Mouse (Mus musculus) olfactory bulb, adult 2 months (tissue): ENCODE results near the gene Rnaset2b. TPM values are rescaled to one million over a fixed set of nuclear protein-coding genes. Genes with fewer than 3 reads are reported as not detected.
"Not testable (repeated sequence)": the region's sequence is repeated elsewhere in the genome, so short reads cannot be mapped to it uniquely, and the experiment has no call there.

ENCODE experiments used
- H3K27ac ChIP-seq: fragments of 200-500 bp; 2 replicates; pipeline ENCODE4 v1.5.1; 2012; ENCODE audit warnings: low read depth, low read length; ENCODE audit not compliant: insufficient read depth
- H3K4me1 ChIP-seq: fragments of 200-500 bp; 2 replicates; pipeline ENCODE4 v1.6.1; 2012; ENCODE audit warnings: low read length; ENCODE audit not compliant: control insufficient read depth, insufficient read depth
- H3K4me3 ChIP-seq: fragments of 200-500 bp; 2 replicates; pipeline ENCODE4 v1.5.1; 2012; ENCODE audit warnings: mild to moderate bottlenecking, low read depth, low read length, moderate library complexity; ENCODE audit not compliant: insufficient read depth
- WGBS: fragments of 180-500 bp; shearing (Covaris S2); methylation state at CpG from one replicate; pipeline ENCODE4 v1.1.7; 2018; 5-methylcytosine and 5-hydroxymethylcytosine counted together
- polyA plus RNA-seq: library from polyadenylated mRNA; stranded (reverse); fragments of >200 nt; gene quantifications from 2 replicates; pipeline ENCODE4 v1.2.4, GENCODE M21; 2012; ENCODE audit warnings: low replicate concordance; ENCODE audit not compliant: missing spikeins, insufficient read depth, insufficient read length

Gene Rnaset2b
- polyA plus RNA-seq, 1 experiment: not detected

DNA sequence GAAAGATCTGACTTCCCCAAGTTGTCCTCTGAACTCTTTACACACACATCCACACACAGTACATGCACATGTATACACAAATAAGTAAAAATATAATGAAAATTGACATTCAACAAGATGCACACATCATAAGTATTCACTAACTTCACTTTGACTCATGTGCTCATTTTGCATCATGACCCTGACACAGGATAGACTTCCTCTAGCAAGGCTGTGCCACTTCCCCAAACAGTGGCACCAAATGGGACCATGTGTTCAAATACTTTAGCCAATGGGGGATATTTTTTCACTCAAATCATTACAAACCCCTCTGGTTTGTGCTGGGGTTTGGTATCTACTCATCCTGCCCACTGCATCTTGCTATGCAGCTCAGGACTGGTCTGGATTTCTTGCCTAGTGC is 38.5 kb downstream of the Rnaset2b start:
- not testable (repeated sequence) for H3K27ac ChIP-seq, H3K4me3 ChIP-seq, H3K4me1 ChIP-seq

DNA sequence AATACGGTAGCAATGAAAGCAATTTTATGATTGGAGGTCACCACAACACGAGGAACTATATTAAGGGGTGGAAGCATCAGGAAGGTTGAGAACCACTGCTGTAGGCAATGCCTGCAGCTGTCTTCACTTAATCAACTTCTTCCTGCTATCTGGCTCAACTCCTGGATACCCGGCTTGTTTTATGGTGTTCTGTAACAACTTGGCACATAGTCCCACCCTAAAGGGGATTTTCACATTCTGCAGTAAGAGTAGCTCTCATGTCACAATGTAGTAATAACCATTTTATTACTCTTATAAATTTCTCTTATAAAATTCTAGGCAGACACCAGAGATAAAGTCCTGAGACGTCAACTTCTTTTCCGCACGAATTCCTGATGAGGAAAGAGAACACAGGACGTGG is 39.0 kb downstream of the Rnaset2b start:
- H3K4me1 ChIP-seq, H3K4me3 ChIP-seq, H3K27ac ChIP-seq: not testable (repeated sequence)
- WGBS: no CpG with 5 or more reads among the region's 7 CpGs

DNA sequence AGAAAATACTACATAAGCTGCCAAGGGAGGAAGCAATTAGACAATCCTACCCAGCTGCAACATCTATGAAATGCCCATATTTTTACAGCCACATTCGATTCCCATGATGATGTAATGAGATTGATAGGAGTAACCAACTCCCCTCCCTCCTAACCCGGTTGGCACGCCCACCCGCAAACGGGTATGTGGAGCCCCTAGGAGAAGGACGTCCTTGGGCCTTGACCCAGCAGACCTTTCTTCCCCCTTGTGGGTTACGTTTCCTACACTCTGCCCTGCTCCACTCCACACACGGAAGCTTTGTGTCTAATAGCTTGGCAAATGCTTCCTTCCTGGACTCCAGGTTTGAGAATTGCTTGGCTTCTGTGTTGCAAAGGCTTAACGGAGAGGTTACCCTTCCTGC is 39.5 kb downstream of the Rnaset2b start:
- H3K4me1 ChIP-seq, H3K4me3 ChIP-seq, H3K27ac ChIP-seq: not testable (repeated sequence)
- 74% methylated on average over 4 of the region's 9 CpGs for WGBS

DNA sequence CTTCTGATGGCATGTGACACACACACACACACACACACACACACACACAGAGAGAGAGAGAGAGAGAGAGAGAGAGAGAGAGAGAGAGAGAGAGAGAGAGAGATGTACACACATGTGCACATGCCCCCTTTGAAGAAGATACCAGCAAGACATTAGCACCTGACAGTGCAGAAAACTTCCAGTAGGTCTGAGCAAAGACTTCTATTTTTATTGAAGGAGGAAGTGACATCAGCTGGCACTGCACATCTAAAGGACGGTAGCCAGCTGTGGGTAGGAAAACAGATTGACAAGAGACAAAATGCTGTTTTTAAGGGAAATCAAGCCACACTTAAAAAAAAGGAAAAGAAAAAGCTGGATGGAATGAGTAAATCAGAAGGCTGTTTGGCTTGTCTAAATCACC is 43.8 kb downstream of the Rnaset2b start:
- H3K4me1 ChIP-seq, H3K4me3 ChIP-seq, H3K27ac ChIP-seq: not testable (repeated sequence)
- WGBS: no CpG with 5 or more reads among the region's 1 CpGs

DNA sequence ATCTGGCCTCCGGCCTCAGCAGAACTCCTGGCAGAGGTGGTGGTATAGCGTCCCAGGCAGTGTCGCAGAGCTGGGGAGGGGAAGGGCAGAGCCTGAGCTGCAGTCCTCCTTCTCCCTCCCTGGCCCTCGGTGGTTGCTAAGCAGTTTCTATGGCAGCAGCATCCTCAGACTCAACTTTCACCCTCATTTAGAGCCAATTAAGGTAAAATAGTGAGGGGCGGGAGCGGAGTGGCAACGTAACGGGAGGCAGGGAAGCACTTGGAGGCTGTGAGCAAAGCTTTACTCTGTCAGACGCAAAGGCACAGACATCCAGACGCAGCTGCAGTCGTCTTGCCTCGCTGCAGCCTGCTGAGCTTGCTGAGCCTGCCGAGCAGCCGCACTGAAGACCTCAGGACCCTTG is 54.8 kb downstream of the Rnaset2b start, which contains the start of gene Gm1604a:
Gm1604a (plus strand) TSS at position 312 of the 400 bp plus-strand sequence.
- peak within 1 kb of the TSS; percentile 20; the same call in 1 of the 2 replicates for H3K4me3 ChIP-seq
- H3K4me1 ChIP-seq, H3K27ac ChIP-seq: not testable (repeated sequence)
- 0% methylated on average over 8 of the region's 14 CpGs for WGBS

DNA sequence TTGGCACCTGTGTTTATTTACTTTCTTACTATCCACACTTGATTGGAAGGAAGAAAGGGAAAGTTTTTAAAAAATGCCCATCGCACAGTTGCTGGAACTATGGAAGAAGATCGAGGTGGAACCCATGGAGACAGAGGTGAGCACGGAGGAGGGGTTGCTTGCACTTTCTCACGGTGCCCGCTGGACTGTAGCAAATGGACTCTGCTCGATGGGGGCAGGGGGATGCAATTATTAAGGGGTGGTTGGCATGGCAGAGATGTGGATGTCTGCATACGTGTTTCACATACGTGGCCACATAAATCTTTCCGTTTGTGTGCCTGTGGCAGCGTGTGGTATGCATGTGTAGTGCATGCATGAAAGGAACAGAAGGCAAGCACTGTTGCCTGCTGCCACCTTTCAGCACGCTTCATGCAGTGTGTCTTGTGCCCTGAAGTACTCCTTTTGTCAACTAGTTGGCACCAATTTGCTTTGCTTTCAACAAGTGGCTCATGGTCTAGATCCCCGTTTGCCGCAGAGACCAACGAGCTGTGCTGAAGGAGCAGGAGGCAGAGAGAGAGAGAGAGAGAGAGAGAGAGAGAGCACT is 55.4 kb downstream of the Rnaset2b start:
- not testable (repeated sequence) for H3K27ac ChIP-seq
- 12% methylated on average over 3 of the region's 14 CpGs for WGBS
- peak overlapping the region; percentile 20; the same call in 1 of the 2 replicates for H3K4me3 ChIP-seq

DNA sequence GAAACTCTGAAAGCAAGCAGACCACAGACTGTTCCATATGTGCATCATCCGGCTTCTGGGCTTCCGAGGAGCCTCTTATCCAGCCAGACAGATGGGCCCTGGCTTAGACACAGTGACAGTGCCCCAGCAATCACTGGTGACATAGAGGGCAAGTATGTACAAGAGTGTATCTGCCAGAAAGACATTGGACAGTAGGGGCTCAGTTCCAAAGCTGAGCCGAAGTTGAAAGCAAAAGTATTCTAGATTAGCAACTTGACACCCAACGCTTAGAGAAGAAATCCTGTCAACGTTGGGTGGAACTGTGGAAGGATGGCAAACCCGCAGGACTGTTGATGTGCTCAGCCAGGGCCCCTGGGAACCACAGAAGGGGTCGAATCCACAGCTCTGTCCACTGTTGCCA is 59.8 kb downstream of the Rnaset2b start:
- not testable (repeated sequence) for H3K4me1 ChIP-seq, H3K4me3 ChIP-seq, H3K27ac ChIP-seq
- WGBS: 82% methylated on average over 7 of the region's 7 CpGs

More for the DNA sequence above, 55.4 kb downstream of the Rnaset2b start:
- not testable (repeated sequence) for H3K4me1 ChIP-seq

DNA sequence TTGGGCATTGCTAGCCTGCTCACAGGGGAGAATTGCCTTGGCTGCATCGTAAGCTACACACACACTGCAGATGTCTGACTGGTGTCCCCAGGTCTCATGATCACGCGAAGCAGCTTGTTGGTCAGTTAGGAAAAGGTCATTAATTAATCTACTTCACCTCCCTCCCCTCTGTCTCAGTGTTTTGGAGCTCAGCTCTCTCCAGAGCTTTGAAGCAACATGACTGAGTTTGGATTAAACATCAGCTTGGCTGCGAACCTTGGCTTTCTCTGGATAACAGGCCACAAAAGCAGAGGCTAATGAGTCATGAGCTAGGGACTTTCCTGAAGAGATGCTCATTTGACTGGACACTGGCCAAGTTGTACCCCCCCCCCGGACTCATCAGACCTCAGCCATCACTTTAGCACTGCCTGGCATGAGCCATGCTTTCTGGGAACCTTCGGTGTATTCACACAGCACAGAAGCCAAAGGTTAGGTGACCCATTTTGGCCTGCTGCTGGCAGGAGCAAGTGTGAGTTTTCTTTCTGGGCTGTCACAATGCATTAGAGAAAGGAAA is 60.3 kb downstream of the Rnaset2b start:
- H3K4me1 ChIP-seq, H3K27ac ChIP-seq, H3K4me3 ChIP-seq: not testable (repeated sequence)
- 52% methylated on average over 3 of the region's 6 CpGs for WGBS

DNA sequence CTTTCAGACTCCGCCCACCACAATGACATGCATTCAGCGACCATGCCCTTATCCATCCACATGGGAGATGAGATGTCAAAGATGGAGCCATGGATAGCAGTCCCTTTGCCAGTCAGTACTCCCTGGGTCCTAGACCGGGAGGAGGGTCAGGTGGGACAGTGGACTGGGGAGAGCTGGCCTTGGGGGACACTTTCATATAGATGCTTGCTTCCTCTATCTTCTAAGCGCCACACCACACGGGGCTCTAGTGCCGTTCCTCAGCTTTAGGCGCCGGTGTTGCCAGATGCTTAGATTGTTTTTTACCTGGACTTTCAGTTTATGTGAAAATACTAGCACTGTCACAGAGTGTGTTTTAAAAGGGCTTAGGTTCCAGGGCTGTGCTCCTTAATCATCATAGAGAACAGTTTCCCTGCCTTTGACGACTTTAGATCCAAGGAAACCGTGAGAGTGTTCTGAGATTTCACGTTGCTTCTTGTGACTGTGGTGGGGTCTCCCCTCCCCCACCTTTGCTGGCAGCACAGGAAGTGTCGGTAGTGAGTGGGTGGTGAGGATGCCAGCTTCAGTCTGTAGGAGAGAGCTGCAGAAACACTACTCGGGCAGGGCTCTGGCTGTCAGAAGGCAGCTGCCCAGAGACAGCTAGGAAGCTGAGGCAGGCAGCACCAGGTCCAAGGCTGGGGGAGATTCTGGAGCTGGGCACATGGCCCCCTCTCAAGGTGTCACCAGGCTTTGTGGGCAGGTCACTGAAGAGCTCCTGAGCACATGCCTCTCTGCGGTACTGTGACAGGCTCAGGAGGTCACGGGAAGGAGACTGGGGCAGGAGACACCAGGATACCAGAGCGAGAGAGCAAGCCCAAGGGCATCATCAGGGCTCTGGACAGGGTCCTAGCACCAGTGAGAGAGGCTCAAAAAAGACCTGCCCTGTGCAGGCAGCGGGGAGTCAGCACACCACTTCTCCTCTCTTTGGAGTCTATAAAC is 63.0 kb downstream of the Rnaset2b start:
- H3K27ac ChIP-seq, H3K4me3 ChIP-seq: not testable (repeated sequence)
- 82% methylated on average over 3 of the region's 17 CpGs for WGBS

More for the DNA sequence above, 63.0 kb downstream of the Rnaset2b start:
- not testable (repeated sequence) for H3K4me1 ChIP-seq

Other genes starting within 250 kb of the Rnaset2b start
- 664 TPM in 1 of 2 replicates, not detected in the other for gene Ezr, start 187.8 kb upstream of the Rnaset2b start, polyA plus RNA-seq
- gene Rsph3b, start 22.0 kb upstream of the Rnaset2b start, polyA plus RNA-seq: not detected in 2 replicates
- gene Tagap1, start 9.5 kb upstream of the Rnaset2b start, polyA plus RNA-seq: not detected in 2 replicates
- not detected in 2 replicates for gene Gm49721, start 8.3 kb downstream of the Rnaset2b start, polyA plus RNA-seq
- not detected in 2 replicates for gene Gm1604a, start 54.9 kb downstream of the Rnaset2b start, polyA plus RNA-seq
- not detected in 2 replicates for gene Rps6ka2, start 199.5 kb downstream of the Rnaset2b start, polyA plus RNA-seq